Mouse (Mus musculus): ENCODE measurements around the gene Dclre1b. TPM values are rescaled to one million over a fixed set of nuclear protein-coding genes. Genes with fewer than 3 reads are reported as not detected.
"Not testable (repeated sequence)": the region's sequence is repeated elsewhere in the genome, so short reads cannot be mapped to it uniquely, and the experiment has no call there.

Gene Dclre1b
- 12.5 and 14.4 TPM in 2 replicates for polyA plus RNA-seq (2012; rRNA removed)

- peak; percentile 97 for DNase-seq (ENCODE audit: low read depth)
- TF ChIP-seq POLR2A (IDR thresholded peaks at IDR 0.05; ENCODE audit: borderline replicate concordance, extremely low read depth, insufficient read depth, insufficient read length, poor library complexity, severe bottlenecking) (peak; percentile 66; the same call in 1 of the 2 replicates), CTCF (IDR thresholded peaks at IDR 0.05; ENCODE audit: borderline replicate concordance, extremely low read depth, insufficient read depth, insufficient read length) (no peak)
These were observed at the start of gene Dclre1b, which contains the start of the genes Ap4b1 and Gm43064 for GRCm38 (mm10) chr3:103808891-103809798. Gene Dclre1b (minus strand): TSS chr3:103809444. Gene Ap4b1 (plus strand): TSS chr3:103809520. Gene Gm43064 (plus strand): TSS chr3:103809573.

GRCm38 (mm10) chr3:103857977-103858563 is 48.8 kb upstream of the Dclre1b start:
- no peak for TF ChIP-seq CTCF (IDR thresholded peaks at IDR 0.05; ENCODE audit: borderline replicate concordance, extremely low read depth, insufficient read depth, insufficient read length)
- no peak for TF ChIP-seq POLR2A (IDR thresholded peaks at IDR 0.05; ENCODE audit: borderline replicate concordance, extremely low read depth, insufficient read depth, insufficient read length, poor library complexity, severe bottlenecking)
- DNase-seq (ENCODE audit: low read depth) = no peak

DNA sequence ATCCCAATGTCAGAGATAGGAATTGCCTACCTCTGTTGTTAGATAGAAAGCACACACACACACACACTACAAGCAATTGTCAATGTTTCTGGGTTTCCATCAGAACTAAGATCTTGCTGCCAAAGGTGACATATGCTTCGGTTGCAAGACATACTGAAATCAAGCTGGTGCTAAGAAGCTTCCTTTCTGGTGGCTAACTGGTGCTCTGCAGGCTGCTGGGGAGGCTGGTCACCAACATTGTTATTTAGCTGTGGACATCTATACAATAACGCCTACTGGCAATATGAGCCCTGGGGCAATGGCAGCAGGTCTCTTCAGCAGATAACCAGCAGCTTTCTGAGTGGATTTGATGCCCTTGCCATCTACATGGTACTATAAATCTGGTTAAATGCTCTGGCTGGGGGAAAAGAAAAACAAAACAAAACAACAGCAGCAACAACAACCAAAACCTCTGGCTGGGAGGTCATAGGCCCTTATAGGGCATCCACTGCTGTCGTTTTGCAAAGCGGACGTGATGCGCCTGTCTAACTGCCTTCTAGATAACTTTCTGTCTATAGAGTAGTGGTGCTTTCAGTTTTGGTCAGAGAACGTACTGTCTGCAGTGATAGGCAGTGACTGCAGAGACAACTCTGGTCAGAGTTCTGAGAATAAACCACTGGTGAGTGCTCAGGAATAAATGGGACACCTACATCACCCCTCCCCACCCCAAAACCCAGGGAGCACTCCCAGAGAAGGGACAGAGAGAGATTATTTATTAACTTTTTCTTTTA is 48.0 kb upstream of the Dclre1b start:
- TF ChIP-seq CTCF (IDR thresholded peaks at IDR 0.05; ENCODE audit: borderline replicate concordance, extremely low read depth, insufficient read depth, insufficient read length) (no peak), POLR2A (IDR thresholded peaks at IDR 0.05; ENCODE audit: borderline replicate concordance, extremely low read depth, insufficient read depth, insufficient read length, poor library complexity, severe bottlenecking) (no peak)
- DNase-seq (ENCODE audit: low read depth) = peak; percentile 8

GRCm38 (mm10) chr3:103853804-103854203 is 44.6 kb upstream of the Dclre1b start:
- DNase-seq (ENCODE audit: low read depth) = peak; percentile 13
- no peak for TF ChIP-seq POLR2A (IDR thresholded peaks at IDR 0.05; ENCODE audit: borderline replicate concordance, extremely low read depth, insufficient read depth, insufficient read length, poor library complexity, severe bottlenecking)
- TF ChIP-seq CTCF (IDR thresholded peaks at IDR 0.05; ENCODE audit: borderline replicate concordance, extremely low read depth, insufficient read depth, insufficient read length) = no peak

DNA sequence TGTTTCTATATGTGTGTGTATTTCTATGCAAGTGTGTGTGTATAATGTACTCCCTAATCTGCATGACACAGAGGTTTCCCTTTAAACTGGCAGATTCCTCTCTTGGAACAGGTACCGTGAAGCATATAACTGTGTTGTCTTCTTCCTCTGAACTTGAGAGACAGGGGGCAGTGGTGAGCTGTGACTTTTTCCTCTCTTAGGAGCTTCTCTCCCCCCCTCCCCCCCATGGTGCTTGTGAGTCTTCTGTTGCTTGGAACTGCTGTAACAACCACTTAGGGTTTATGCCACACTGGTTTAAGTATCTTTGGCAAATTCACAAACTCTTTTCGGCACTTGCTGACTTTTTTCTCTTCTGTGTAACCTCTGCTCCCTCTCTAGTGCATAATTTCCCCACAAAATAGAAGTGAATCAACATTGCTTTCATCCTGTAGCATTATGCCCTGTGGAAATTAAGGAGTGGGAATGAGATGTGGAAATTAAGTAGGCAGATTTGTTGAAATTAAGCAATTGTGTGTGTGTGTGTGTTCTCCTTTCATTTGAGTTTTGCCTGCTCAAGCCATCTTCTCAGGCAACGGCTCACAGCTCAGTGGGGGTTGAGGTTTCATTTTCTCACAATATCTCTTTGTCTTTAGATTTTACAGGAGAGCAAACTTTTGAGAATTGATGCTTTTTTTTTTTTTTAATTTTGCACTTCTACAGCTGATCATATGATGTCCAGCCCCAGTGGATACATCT is 43.5 kb upstream of the Dclre1b start:
- TF ChIP-seq POLR2A (IDR thresholded peaks at IDR 0.05; ENCODE audit: borderline replicate concordance, extremely low read depth, insufficient read depth, insufficient read length, poor library complexity, severe bottlenecking) (no peak), CTCF (IDR thresholded peaks at IDR 0.05; ENCODE audit: borderline replicate concordance, extremely low read depth, insufficient read depth, insufficient read length) (peak; percentile 24; the same call in 1 of the 2 replicates)
- DNase-seq (ENCODE audit: low read depth) = peak; percentile 47

DNA sequence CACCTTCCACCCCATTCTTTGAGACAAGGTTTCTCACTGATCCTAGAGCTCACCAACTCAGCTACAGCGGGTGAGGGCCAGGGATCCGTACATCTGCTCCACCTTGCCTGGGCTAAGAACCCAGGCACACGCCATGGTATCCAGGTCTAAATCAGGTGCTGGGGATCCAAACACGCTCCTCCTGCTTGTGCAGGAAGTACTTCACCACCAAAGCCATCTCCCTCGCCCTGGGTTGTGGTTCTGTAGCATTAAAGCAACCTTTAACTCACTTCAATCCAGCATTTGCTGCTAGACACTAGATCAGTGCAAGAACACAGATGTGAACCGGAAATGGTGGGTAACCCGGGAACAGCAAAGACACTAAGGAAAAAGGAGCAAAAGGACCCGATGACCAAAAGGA is 42.6 kb upstream of the Dclre1b start:
- DNase-seq (ENCODE audit: low read depth) = no peak
- no peak for TF ChIP-seq CTCF (IDR thresholded peaks at IDR 0.05; ENCODE audit: borderline replicate concordance, extremely low read depth, insufficient read depth, insufficient read length)
- no peak for TF ChIP-seq POLR2A (IDR thresholded peaks at IDR 0.05; ENCODE audit: borderline replicate concordance, extremely low read depth, insufficient read depth, insufficient read length, poor library complexity, severe bottlenecking)

DNA sequence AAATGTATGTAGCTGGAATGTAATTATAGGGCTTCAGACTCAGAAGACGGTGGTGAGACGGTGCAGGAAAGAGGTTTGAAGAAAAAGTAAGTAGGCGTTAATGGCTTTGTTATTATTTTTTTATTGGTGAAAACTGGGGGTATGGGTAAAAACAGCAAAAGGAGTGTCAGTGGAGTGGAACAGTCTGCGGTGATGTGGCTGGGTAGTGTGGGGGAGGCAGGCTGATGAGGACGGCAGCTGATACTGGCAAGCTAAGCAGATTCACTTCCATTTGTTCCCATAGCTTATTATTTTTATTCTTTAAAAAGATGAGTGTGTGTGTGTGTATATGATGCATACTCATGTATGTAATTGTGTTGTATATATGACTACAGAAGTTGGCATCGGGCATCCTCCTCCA is 42.2 kb upstream of the Dclre1b start:
- TF ChIP-seq POLR2A (IDR thresholded peaks at IDR 0.05; ENCODE audit: borderline replicate concordance, extremely low read depth, insufficient read depth, insufficient read length, poor library complexity, severe bottlenecking) (no peak), CTCF (IDR thresholded peaks at IDR 0.05; ENCODE audit: borderline replicate concordance, extremely low read depth, insufficient read depth, insufficient read length) (no peak)
- no peak for DNase-seq (ENCODE audit: low read depth)

- DNase-seq (ENCODE audit: low read depth) = no peak
- no peak for TF ChIP-seq CTCF (IDR thresholded peaks at IDR 0.05; ENCODE audit: borderline replicate concordance, extremely low read depth, insufficient read depth, insufficient read length)
- no peak for TF ChIP-seq POLR2A (IDR thresholded peaks at IDR 0.05; ENCODE audit: borderline replicate concordance, extremely low read depth, insufficient read depth, insufficient read length, poor library complexity, severe bottlenecking)
These were observed 41.6 kb upstream of the Dclre1b start for GRCm38 (mm10) chr3:103850644-103851363.

DNA sequence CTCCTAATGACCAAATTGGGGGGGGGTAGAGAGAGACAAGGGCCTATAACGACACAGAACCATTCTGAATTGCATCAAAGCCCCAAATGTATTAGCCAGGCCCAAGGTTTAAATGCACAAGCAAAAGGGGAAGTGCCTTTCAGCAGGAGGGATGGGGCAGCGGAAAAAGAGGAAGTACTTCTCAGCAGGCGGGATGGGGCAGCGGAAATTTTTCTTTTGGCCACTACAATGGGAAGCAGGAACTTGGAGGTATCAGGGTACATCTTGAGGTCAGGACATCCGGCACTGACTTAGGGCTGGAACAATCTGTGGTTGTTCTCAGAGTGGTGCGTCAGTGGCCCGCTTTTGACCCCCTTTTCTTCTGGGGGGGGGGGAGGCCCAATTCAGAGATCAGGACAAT is 31.7 kb upstream of the Dclre1b start:
- DNase-seq (ENCODE audit: low read depth) = not testable (repeated sequence)

GRCm38 (mm10) chr3:103840195-103840594 is 31.0 kb upstream of the Dclre1b start:
- DNase-seq (ENCODE audit: low read depth) = not testable (repeated sequence)

Measured in brain, embryonic 14.5 days (tissue).